Mouse (Mus musculus) megakaryocyte, embryonic 14.5 days (primary cell): ENCODE measurements around the gene Brd9. TPM values are rescaled to one million over a fixed set of nuclear protein-coding genes. Genes with fewer than 3 reads are reported as not detected.

Source experiments
- H3K27me3 ChIP-seq: replicated peaks from 2 replicates; pipeline ENCODE3; 2012; ENCODE audit warnings: inconsistent platforms
- H3K36me3 ChIP-seq: replicated peaks from 2 replicates; pipeline ENCODE3; 2012; ENCODE audit warnings: low read length, inconsistent platforms, mixed read lengths
- H3K4me1 ChIP-seq: 2 replicates; pipeline ENCODE4 v1.6.1; 2012; ENCODE audit warnings: inconsistent platforms
- H3K4me3 ChIP-seq: replicated peaks from 2 replicates; pipeline ENCODE3; 2012; ENCODE audit warnings: moderate library complexity, mild to moderate bottlenecking, inconsistent platforms
- H3K9me3 ChIP-seq: 2 replicates; pipeline ENCODE4 v1.6.1; 2012; ENCODE audit warnings: inconsistent platforms
- FLI1 ChIP-seq: IDR thresholded peaks from 2 replicates; pipeline ENCODE4 v1.6.1; 2012; ENCODE audit warnings: low read length, inconsistent platforms, mixed read lengths
- GATA1 ChIP-seq: IDR thresholded peaks from 3 replicates; pipeline ENCODE4 v1.6.1; 2012; ENCODE audit warnings: mixed read lengths, low read length, inconsistent platforms, borderline replicate concordance
- polyA plus RNA-seq: library from polyadenylated mRNA; stranded (reverse); fragments of >175 nt; gene quantifications from 2 replicates; pipeline ENCODE4 v1.2.3, GENCODE M21; 2012; ENCODE audit warnings: low replicate concordance; ENCODE audit not compliant: insufficient read depth

Brd9 gene
- polyA plus RNA-seq, 1 experiment: 23.9 TPM

DNA sequence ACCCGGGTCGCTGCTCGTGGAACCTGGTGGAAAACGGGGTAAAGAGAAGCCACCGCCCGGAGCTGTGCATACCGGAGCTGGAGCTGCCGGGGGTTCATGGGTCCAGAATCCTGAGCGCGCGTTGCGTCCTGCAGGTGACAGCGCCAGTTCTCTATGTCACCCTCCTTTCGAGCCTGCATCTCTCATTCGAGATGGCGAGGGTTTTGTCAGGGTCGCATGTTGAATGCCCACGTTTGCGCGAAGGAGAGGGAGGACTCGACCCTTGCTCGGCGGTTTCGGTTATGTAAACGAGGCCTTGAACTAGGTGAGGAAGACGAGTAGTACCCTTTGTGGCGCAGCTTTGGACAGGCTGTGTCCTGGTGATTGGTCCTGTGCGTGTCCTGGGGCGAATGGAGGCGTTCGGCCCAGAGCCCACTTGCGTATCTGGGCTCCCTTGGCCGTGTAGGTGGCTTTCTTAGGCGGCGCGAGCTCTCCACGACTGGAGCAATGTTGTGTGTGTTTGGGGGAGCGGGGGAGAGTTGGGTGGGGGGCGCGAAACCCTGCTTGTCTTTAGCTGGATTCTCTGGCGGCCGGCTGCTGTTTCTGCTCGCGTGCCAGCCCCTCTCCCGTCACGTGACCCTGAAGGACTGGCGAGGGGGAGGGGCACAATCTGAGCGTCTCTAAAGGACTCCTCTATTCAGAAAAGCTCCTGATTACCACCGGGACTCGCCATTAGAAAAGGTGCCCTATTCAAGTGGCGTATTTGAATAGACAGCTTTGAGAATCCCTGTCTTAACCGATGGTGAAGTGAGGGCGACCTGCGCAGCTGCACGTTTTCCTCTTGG lies 72.4 kb downstream of the Brd9 start:
- peaks cover 38% of the 10 kb centered on the region for H3K4me1 ChIP-seq
- peaks cover 85% of the 10 kb centered on the region for H3K27me3 ChIP-seq
- TF ChIP-seq GATA1 (no peak), FLI1 (no peak)
- H3K4me3 ChIP-seq: peak overlapping the region; percentile 92
- H3K9me3 ChIP-seq: no peaks in the 10 kb centered on the region
- no peaks in the 10 kb centered on the region for H3K36me3 ChIP-seq

Other genes with a start within 250 kb of the Brd9 start
- gene Slc6a19, start 232.9 kb upstream of the Brd9 start, polyA plus RNA-seq: not detected in 2 replicates
- gene Slc12a7, start 204.7 kb upstream of the Brd9 start, polyA plus RNA-seq: 0.75 and 2.8 TPM in 2 replicates
- not detected in 2 replicates for gene Nkd2, start 90.2 kb upstream of the Brd9 start, polyA plus RNA-seq
- 1.6 TPM in 1 of 2 replicates, not detected in the other for gene Trip13, start within 50 bp of the Brd9 start, polyA plus RNA-seq
- not detected in 2 replicates for gene Zdhhc11, start 26.0 kb downstream of the Brd9 start, polyA plus RNA-seq
- gene Tppp, start 71.6 kb downstream of the Brd9 start, polyA plus RNA-seq: 0.17 TPM in 1 of 2 replicates, not detected in the other
- gene Cep72, start 124.5 kb downstream of the Brd9 start, polyA plus RNA-seq: 1.7 TPM in 1 of 2 replicates, not detected in the other
- gene Slc9a3, start 183.6 kb downstream of the Brd9 start, polyA plus RNA-seq: not detected in 2 replicates